8 mouse cellular contexts compared by ENCODE assay signal in the genomic region with DNA sequence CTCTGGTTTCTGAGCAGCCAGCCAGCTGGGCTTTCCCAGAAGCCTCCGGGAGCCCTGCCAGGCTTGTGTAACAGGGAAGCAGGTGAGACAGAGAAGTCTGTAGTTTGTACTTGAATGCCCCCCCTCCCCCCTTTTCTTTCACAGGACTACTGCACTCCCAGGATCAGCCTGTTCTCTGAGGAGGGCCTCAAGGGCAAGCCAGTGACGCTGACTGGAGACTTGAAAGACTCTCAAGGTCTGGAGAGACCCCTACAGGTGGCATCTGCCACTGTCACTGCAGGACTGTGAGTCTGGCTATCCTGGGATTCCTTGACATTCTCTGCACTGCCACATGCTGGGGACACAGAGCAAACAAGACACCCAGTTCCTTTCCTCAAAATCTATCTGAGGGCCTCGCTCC. TPM values are rescaled to one million over a fixed set of nuclear protein-coding genes. Genes with fewer than 3 reads are reported as not detected.
DNase-seq lines count a peak whose midpoint lies in the region.

No protein-coding gene starts in this region.

- DNase-seq in cerebellum, adult 18-20 months, result peak; percentile 30 to 39
- no peak for DNase-seq in cerebellum, adult 11 months
- peak; percentile 90 for DNase-seq in 416B (ENCODE audit: low read depth)
- peak; percentile 71 for DNase-seq in c-Kit-positive CD71-negative TER-119-negative erythroid progenitor cells, embryonic 14.5 days (ENCODE audit: low read depth)
- peak; percentile 36 to 41 for DNase-seq in frontal cortex, postnatal 14 days (ENCODE audit: low spot score in 2 of 2)
- peak; percentile 79 to 88 for DNase-seq in kidney, postnatal 4 days
- peak; percentile 73 for DNase-seq in mesoderm, embryonic 11.5 days (ENCODE audit: low read depth, low spot score)
- DNase-seq in thymus, postnatal 0 days (ENCODE audit: low spot score), result peak; percentile 60

RNA-seq across cellular contexts. Expression of a gene that starts 16.2 kb away (rescaled TPM):
- polyA plus RNA-seq in thymus, postnatal 0 days (2015; fragmentation: Nextera tagmentation; extraction: Ambion mirVana), result 1,124 and 1,206 TPM in 2 replicates

RNA-seq across cellular contexts. Expression of a gene that starts 18.1 kb away (rescaled TPM):
- polyA plus RNA-seq in thymus, postnatal 0 days (2015; fragmentation: Nextera tagmentation; extraction: Ambion mirVana), result 6.1 and 6.4 TPM in 2 replicates

RNA-seq across cellular contexts. Expression of a gene that starts 23.7 kb away (rescaled TPM):
- polyA plus RNA-seq in thymus, postnatal 0 days (2015; fragmentation: Nextera tagmentation; extraction: Ambion mirVana), result 15.1 and 15.2 TPM in 2 replicates

RNA-seq across cellular contexts. Expression of a gene that starts 25.1 kb away (rescaled TPM):
- polyA plus RNA-seq in thymus, postnatal 0 days (2015; fragmentation: Nextera tagmentation; extraction: Ambion mirVana), result 0.57 and 0.60 TPM in 2 replicates

RNA-seq across cellular contexts. Expression of a gene that starts 49.9 kb away (rescaled TPM):
- polyA plus RNA-seq in thymus, postnatal 0 days (2015; fragmentation: Nextera tagmentation; extraction: Ambion mirVana), result 1,143 and 1,161 TPM in 2 replicates
